Mouse (Mus musculus) adrenal gland, postnatal 14 days (tissue): ENCODE results near the gene Ntng1. TPM values are rescaled to one million over a fixed set of nuclear protein-coding genes. Genes with fewer than 3 reads are reported as not detected.

Source experiments
- DNase-seq: peaks from one replicate; pipeline ENCODE4 v3.0.0; 2021; ENCODE audit warnings: mixed read lengths
- total RNA-seq: library from RNA; stranded (reverse); gene quantifications from 2 replicates; pipeline ENCODE4 v1.2.3, GENCODE M21; 2021

Gene Ntng1
- total RNA-seq, 1 experiment from 2014 or later = 1.1 TPM

GRCm38 (mm10) chr3:109923788-109924187, 220.0 kb downstream of the Ntng1 start:
- no peak for DNase-seq

GRCm38 (mm10) chr3:109918996-109919395, 224.8 kb downstream of the Ntng1 start:
- no peak for DNase-seq

- DNase-seq = no peak
Measured at GRCm38 (mm10) chr3:109917926-109918694, 225.7 kb downstream of the Ntng1 start.

DNA sequence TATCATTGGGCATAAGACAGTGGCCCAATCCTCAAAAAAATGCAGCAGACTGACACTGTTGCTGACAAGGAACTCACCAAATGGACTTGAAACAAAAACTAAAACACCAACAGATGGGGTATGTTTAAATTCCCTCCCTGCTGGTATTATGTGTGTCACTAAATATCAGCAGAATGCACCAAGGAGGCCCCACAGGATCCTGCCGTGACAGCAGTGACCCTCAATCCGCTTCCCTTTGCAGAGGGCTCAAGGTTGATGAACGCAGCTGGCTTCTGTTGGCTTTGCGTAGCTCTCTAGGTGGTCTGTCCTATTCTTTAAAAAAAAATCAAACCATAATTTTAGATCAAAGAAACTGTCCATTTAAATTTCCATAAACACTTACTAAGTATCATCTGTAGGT, 226.7 kb downstream of the Ntng1 start:
- no peak for DNase-seq

DNA sequence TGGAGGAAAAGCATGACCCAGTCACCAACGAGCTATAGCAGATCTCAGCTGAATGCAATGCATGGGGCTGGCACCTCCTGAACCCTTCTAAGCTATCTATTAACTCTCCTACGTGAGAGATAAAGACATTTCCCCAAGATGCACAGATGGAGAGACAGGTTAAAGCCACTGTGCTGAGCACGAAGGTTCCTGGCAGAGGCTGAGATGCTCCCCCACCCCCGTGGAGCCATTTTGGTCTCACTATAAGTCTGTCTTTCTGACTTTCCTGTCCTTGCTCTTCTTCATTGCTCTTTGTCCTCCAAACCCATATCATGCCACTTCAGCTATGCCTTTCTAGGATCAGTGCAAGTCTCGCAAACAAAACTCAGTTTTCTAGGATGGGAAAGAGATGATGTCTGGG, 229.6 kb downstream of the Ntng1 start:
- DNase-seq = no peak

- no peak for DNase-seq
Measured at GRCm38 (mm10) chr3:109890600-109890999, 253.2 kb downstream of the Ntng1 start.

- DNase-seq = no peak
Measured at GRCm38 (mm10) chr3:109885672-109886071, 258.1 kb downstream of the Ntng1 start.

DNA sequence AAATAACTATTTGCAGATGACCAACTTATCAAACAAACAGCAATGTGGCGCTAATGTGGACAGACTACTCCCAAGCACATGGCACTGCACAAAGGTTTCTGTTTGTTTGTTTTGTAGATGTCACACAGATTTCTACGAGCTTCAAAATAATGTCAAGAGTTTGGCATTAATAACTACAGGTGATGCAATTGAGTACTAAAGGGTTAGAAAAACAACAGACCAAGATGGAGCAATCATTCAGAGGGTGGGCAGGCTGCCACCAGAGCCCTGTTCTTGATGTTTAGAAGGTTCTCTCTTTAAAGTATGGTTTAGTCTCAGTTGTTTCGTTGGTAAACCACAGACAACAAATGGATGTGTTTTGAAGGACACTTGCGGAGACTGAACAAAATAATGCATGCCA, 264.8 kb downstream of the Ntng1 start:
- peak; percentile 29 for DNase-seq

DNA sequence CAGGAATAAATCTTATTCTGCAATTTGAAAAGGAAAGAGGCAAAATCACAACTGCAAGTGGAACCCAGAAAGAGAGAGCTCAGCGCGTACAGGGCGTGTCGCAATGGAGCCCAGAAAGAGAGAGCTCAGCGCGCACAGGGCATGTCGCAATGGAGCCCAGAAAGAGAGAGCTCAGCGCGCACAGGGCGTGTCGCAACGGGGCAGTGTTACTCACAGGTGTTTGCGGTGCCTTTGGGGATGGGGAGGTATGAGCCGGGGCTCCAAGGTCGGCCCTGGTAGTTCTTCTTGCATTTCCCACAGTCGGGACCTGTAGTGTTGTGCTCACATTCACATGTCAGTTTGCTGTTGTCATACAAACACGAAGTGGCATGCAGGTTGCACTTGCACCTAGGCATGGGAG, 271.8 kb downstream of the Ntng1 start:
- DNase-seq = peak; percentile 45

GRCm38 (mm10) chr3:109858276-109858675, 285.5 kb downstream of the Ntng1 start:
- no peak for DNase-seq

- no peak for DNase-seq
Measured at GRCm38 (mm10) chr3:109854449-109855155, 289.2 kb downstream of the Ntng1 start.

DNA sequence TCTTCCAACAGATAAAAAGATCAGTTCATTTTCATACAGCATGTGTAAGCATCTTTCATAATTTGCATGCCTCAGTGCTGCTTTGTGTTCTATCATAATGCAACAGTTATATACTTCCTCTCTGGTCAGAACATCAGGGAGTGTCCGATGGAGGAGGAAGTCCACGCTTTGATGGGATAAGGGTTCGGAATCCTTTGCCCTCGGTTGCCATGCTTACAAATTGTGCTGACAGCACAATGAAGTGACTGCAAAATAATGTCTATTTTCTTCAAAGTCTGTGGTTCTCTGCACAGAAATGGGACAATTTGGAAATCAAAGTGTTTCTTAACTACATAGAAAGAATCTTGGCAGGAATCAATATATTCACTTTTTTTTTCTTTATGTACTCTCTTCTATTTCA, 297.2 kb downstream of the Ntng1 start:
- DNase-seq = no peak

- no peak for DNase-seq
Measured at GRCm38 (mm10) chr3:109825806-109826205, 318.0 kb downstream of the Ntng1 start.

- DNase-seq = no peak
Measured at GRCm38 (mm10) chr3:109822803-109823474, 320.9 kb downstream of the Ntng1 start.

DNA sequence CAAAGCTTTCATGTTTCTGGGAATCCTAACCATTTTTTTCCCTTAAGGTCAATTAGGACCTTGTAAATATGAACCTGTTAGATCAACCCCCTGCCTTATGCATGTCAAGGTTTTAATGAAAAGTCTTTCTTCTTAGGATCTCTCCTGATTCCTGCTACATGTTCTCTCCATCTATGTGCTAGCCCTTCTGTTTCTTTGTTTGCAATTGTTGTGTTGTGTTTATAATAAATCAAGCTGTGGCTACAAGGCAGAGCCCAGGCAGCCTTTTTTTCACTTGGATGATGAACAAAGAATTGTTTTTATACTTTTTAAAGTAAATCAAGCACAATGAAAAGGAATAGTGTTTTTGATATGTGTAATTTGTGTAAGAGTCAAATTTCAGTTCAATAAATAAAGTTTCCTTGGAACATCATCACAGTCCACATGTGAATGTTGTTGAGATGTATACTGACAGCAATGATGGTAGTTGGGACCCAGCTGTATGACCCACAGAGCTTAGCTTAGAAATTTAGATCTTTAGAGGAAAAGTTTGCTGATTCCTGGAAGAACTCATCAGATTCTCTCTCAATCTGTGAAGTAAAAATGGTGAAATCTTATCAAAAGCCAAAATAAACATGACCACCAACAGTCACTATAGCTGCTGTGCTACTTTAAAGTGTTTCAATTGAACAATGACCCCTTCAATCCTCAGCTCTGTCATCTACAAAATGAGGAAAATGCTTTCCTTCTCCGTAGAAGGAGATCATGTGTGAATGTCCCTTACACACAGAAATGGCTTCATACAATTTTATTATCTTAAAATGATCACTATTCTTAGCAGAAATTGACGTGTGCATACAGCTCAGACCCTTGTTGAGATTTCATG, 324.8 kb downstream of the Ntng1 start:
- no peak for DNase-seq

DNA sequence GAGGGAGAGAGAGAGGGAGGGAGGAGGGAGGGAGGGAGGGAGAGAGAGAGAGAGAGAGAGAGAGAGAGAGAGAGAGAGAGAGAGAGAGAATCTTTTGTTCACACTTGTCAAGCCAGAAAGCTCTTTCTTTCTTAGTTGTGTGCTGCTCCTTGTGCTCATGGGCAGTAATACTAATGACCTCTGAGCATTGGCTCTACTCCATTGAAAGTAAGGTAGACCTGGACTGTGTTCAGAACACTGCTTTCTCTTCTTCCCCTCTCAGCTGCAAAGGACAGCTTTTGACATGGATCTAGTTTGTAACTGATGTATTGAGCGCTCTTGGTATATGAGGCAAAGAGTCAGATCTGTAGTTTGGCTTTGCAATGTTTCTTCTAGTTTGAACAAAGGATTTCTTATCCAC, 334.7 kb downstream of the Ntng1 start:
- no peak for DNase-seq

- DNase-seq = no peak
Measured at GRCm38 (mm10) chr3:109807211-109807934, 336.4 kb downstream of the Ntng1 start.

DNA sequence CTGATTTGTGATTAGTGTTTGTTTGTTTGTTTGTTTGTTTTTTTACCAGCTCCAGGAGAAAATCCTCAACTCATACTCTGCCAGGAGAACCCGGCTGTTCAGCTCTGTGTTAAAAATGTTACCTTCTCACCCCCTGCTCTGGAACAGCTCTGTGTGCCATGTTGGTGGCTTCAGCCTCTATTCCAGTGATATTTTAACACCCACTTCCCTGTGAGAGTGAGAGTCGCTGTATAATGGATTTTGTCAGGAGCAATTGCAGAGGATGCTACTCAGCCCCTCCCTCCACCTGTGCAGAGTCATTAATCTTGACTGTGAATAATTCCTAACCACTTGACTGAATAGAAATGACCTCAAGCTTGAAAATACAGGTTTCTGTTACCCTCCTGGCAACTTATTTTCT, 339.7 kb downstream of the Ntng1 start:
- DNase-seq = no peak

DNA sequence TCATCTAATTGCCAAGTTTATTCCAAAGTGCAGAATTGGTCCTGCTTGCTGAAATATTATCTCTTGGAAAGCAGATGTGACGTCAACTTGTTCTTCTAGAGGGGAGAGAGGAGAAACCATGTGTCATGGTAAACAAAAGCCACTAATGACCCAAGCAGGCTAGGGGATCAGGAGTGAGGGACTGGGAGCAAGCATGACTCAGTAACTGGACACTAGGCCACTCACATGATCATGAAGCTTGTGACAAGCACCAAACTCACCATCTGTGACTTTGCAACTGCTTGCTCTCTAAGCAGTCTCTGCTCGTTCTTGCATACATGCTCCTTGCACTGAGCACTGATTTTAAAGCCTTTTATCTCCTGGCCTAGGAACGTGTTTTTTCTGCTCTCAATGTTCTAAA, 340.2 kb downstream of the Ntng1 start:
- no peak for DNase-seq

GRCm38 (mm10) chr3:109797354-109797753, 346.5 kb downstream of the Ntng1 start:
- no peak for DNase-seq

- DNase-seq = no peak
Measured at GRCm38 (mm10) chr3:109783231-109783630, 360.6 kb downstream of the Ntng1 start.
